Mouse (Mus musculus) bone marrow, adult 2 months (tissue): Measurements from ENCODE around the gene Tmem132b. TPM values are rescaled to one million over a fixed set of nuclear protein-coding genes. Genes with fewer than 3 reads are reported as not detected.
A peak's percentile ranks its signal among the peaks of the same experiment; 100 is the strongest.

Source experiments
- H3K27ac ChIP-seq: fragments of 200-500 bp; 2 replicates; pipeline ENCODE4 v1.5.1; 2012; ENCODE audit warnings: low read depth, mild to moderate bottlenecking, control low read depth, inconsistent platforms, low read length; ENCODE audit not compliant: control insufficient read depth, poor library complexity, insufficient read depth
- H3K4me1 ChIP-seq: fragments of 200-500 bp; 2 replicates; pipeline ENCODE4 v1.6.1; 2011; ENCODE audit warnings: low read length; ENCODE audit not compliant: control insufficient read depth, insufficient read depth
- H3K4me3 ChIP-seq: fragments of 200-500 bp; replicated peaks from 2 replicates; pipeline ENCODE3; 2011; ENCODE audit warnings: mild to moderate bottlenecking, low read depth, low read length, control low read depth; ENCODE audit not compliant: control insufficient read depth
- CTCF ChIP-seq: fragments of 200-500 bp; IDR thresholded peaks from 2 replicates; pipeline ENCODE4 v1.5.1; 2011; ENCODE audit warnings: low read length, control low read depth; ENCODE audit not compliant: control insufficient read depth, insufficient read depth
- POLR2A ChIP-seq: fragments of 200-500 bp; IDR thresholded peaks from 2 replicates; pipeline ENCODE4 v1.6.1; 2011; ENCODE audit warnings: low read depth, mild to moderate bottlenecking, control low read depth, low read length, borderline replicate concordance; ENCODE audit not compliant: control insufficient read depth
- WGBS: fragments of 180-500 bp; shearing (Covaris S2); methylation state at CpG from one replicate; pipeline ENCODE4 v1.1.7; 2018; 5-methylcytosine and 5-hydroxymethylcytosine counted together
- polyA plus RNA-seq: library from polyadenylated mRNA; stranded (reverse); fragments of >200 nt; gene quantifications from 2 replicates; pipeline ENCODE4 v1.2.4, GENCODE M21; 2011; ENCODE audit warnings: low replicate concordance; ENCODE audit not compliant: missing spikeins, insufficient read depth, insufficient read length

The Tmem132b gene
- polyA plus RNA-seq, 1 experiment = not detected

DNA sequence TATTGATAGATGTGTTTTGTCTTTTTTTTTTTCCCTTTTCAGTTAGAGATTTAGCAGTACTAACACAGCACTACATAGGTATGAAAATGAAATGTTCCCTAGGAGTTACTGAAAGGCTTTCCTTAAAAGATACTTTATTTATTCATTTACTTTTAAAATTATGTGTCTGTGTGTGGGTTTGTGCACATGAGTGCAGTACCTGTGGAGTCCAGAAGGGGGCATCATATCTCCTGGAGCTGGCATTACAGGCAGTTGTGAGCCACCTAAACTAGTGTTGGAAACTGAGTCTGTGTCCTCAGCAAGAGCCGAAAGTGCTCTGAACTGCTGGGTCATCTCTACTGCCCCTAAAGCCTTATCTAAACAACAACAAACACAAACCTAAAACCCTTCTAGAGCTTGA is 261.1 kb downstream of the Tmem132b start:
- TF ChIP-seq CTCF = no peak
- no peak for TF ChIP-seq POLR2A
- Histone ChIP-seq H3K4me1 (no peaks in the 10 kb centered on the region), H3K4me3 (no peak overlapping the region), H3K27ac (no peak overlapping the region)
- 92% methylated on average over 1 of the region's 1 CpGs for WGBS

DNA sequence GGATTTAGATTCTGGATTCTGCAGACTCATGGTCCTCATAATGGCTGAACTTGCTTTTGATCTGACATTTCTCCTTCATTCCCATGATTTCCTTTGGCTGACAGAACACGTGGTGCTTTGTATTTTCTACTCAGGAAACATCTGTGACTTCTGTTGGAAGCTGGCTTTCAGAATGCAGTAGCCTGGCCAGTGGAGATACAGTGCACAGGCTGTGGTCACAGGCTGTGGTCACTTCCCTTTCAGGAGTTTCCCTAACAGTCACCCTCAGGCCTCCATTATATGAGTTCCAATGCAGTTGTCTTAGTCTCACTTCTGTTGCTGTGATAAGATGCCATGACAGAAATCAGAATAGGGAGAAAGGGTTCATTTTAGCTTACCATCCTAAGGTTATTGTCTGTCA is 262.7 kb downstream of the Tmem132b start:
- H3K27ac ChIP-seq = no peak overlapping the region
- no peaks in the 10 kb centered on the region for H3K4me1 ChIP-seq
- TF ChIP-seq CTCF = no peak
- no peak for TF ChIP-seq POLR2A
- H3K4me3 ChIP-seq = no peak overlapping the region
- WGBS = 5% methylated on average over 1 of the region's 1 CpGs

DNA sequence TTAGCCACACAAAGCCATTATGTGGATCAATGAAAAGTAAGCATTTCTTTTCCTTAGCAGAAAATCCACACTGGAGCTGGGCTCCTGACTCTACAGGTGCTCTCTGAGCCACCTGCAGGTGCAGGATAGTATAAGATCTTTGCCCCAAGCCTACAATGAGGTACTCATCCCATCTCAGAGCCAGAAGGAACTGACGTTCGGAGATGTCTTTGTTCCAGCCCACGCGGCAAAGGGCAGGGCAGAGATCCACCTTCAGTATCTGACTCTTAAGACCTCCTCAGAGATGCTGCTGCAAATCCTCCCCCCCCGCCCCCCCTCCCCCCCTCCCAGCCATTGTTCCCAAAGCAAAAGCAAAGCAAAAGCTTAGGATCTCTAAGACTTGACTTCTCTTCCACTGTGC is 268.0 kb downstream of the Tmem132b start:
- 63% methylated on average over 5 of the region's 5 CpGs for WGBS
- Histone ChIP-seq H3K4me3 (no peak overlapping the region), H3K27ac (no peak overlapping the region), H3K4me1 (no peaks in the 10 kb centered on the region)
- no peak for TF ChIP-seq CTCF
- TF ChIP-seq POLR2A = no peak

DNA sequence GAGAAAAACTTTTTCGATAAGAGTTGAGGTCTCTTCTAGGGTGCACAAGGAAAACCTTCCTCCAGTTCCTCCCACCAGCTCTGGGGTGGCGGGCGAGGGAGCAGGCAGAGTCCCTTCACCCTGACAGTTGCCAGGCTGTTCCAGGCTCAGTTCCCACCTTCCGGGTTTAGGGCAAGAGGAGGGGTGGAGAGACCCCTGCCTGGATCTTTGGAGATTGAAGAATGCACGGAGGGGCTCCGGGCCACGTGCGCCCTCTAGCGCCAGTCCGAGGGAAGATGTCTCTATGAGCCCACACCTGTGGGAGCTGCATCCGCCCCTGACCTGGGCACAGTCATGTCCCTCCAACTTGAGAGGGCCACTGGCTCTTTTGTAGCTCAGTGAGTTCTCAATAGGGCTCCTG is 268.5 kb downstream of the Tmem132b start:
- H3K4me3 ChIP-seq = no peak overlapping the region
- TF ChIP-seq CTCF (peak; percentile 30; the same call in 1 of the 2 replicates), POLR2A (no peak)
- H3K4me1 ChIP-seq = no peaks in the 10 kb centered on the region
- no peak overlapping the region for H3K27ac ChIP-seq
- WGBS = 19% methylated on average over 11 of the region's 11 CpGs

DNA sequence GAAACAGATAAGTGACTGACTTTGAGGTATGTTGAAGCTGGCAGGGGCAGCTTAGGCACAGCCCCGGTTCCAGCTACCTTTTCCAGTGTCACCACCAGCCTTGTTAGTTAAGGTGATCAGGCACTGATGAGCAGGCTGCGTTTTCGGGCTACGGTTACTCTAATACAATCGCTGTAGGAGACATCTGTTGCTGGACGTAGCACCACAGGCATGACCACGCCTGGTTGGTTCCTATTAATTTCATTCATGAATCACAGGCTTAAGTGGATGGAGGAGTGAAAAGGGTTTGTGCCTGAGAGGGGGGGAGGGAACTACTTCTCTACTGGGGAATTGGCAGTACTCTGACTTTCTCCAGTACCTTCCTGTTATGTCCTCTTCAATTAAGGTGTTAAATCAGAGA is 271.2 kb downstream of the Tmem132b start:
- no peak for TF ChIP-seq POLR2A
- 79% methylated on average over 7 of the region's 7 CpGs for WGBS
- H3K4me3 ChIP-seq = no peak overlapping the region
- H3K4me1 ChIP-seq = no peaks in the 10 kb centered on the region
- H3K27ac ChIP-seq = no peak overlapping the region

DNA sequence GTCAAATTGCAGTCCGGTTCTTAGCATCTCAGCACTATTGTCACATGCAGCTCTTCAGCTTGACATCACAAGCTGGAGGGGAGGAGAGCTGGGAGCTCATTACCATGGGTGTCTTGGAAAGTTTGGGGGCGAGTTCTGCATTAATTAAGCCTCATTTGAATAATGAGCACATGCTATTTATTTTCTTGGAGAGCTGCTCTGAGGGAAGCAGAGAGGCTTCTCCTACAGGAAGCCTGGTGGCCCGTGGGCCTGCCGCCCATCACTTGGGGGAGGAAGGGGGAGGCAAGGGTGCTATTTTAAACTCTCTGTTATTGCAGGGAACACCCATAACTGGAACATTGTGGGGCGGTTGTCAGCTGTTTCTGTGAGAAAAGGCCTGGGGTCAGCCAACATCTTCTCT is 273.8 kb downstream of the Tmem132b start:
- Histone ChIP-seq H3K4me1 (no peaks in the 10 kb centered on the region), H3K27ac (no peak overlapping the region), H3K4me3 (no peak overlapping the region)
- 35% methylated on average over 5 of the region's 5 CpGs for WGBS
- TF ChIP-seq CTCF (no peak), POLR2A (no peak)

DNA sequence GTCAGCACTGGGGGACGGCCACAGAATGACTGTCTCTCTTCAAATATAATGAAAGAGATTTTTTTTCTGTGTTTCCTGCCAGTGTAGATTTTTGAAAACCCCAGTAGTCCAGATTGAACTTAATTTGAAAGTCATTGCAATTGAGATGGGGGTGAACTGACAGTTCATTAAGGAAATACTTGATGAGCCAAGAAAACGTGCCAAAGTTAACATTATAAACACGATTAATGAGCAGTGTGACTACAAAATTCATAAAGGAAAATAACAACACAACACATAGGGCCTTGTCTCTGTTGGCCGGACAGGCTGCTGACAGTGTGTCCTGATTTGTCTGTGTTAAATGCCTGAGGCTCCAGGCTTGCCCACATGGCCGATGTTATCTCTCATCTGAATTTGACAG is 276.3 kb downstream of the Tmem132b start:
- H3K4me1 ChIP-seq = no peaks in the 10 kb centered on the region
- no peak overlapping the region for H3K27ac ChIP-seq
- 80% methylated on average over 5 of the region's 5 CpGs for WGBS
- no peak overlapping the region for H3K4me3 ChIP-seq
- TF ChIP-seq CTCF (no peak), POLR2A (no peak)

DNA sequence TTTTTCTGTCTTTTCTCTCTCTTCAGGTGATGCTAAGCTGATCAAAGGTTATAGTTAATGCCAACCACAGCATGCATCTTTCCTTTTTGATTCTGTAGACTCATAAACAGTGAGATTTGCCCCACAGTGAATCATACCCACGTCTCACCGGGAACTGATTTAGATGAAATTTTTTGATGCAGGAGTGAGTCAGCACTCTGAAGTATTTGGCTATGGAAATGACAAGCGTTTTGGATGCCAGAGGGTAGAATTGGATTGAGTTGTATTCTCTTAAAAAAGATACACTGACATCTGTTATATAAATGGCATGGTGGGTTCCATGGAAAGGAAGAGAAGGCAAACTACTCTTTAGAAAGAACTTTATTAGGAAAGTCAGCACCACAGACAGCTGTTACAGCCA is 297.8 kb downstream of the Tmem132b start:
- Histone ChIP-seq H3K27ac (no peak overlapping the region), H3K4me1 (no peaks in the 10 kb centered on the region), H3K4me3 (no peak overlapping the region)
- TF ChIP-seq CTCF = no peak
- TF ChIP-seq POLR2A = no peak
- 71% methylated on average over 3 of the region's 3 CpGs for WGBS

DNA sequence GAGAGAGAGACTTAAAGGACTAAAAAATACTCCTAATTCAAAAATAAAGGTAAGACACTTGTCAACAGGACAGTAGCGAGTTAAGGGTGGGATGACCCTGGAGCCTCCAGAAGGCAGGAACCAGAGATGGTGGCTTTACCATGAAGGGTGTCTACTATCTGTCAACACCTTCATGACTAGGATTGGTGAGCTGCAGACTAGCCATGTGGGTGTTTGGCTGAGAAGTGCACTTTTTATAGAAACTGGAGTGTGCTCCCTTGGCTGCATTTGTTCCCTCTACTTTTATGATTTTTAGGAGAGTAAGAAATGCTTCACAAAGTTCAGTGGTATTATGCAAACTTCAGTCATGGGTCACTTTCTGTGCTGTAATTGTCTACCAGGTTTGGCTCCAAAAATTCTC is 304.3 kb downstream of the Tmem132b start:
- 74% methylated on average over 1 of the region's 1 CpGs for WGBS
- Histone ChIP-seq H3K27ac (no peak overlapping the region), H3K4me1 (no peaks in the 10 kb centered on the region), H3K4me3 (no peak overlapping the region)
- no peak for TF ChIP-seq POLR2A
- no peak for TF ChIP-seq CTCF
